Mouse (Mus musculus) kidney, adult 2 months (tissue): ENCODE data around the gene Il10rb. TPM values are rescaled to one million over a fixed set of nuclear protein-coding genes. Genes with fewer than 3 reads are reported as not detected.

Source experiments
- DNase-seq: peaks from one replicate; pipeline ENCODE4 v3.0.0; 2021
- H3K27ac ChIP-seq: fragments of 200-500 bp; 2 replicates; pipeline ENCODE4 v1.5.1; 2012; ENCODE audit warnings: low read depth, low read length, control low read depth, inconsistent platforms; ENCODE audit not compliant: insufficient read depth
- H3K27me3 ChIP-seq: fragments of 200-500 bp; replicated peaks from 2 replicates; pipeline ENCODE4 v1.6.1; 2012; ENCODE audit warnings: mild to moderate bottlenecking, moderate library complexity, low read length, inconsistent platforms; ENCODE audit not compliant: control insufficient read depth, insufficient read depth
- H3K36me3 ChIP-seq: fragments of 200-500 bp; 2 replicates; pipeline ENCODE4 v1.6.1; 2012; ENCODE audit warnings: mild to moderate bottlenecking, moderate library complexity, low read length, inconsistent platforms; ENCODE audit not compliant: control insufficient read depth, insufficient read depth
- H3K4me1 ChIP-seq: fragments of 200-500 bp; 2 replicates; pipeline ENCODE4 v1.6.1; 2011; ENCODE audit warnings: low read length; ENCODE audit not compliant: control insufficient read depth, insufficient read depth
- H3K4me3 ChIP-seq: fragments of 200-500 bp; 2 replicates; pipeline ENCODE4 v1.5.1; 2011; ENCODE audit warnings: mild to moderate bottlenecking, low read depth, low read length, control low read depth; ENCODE audit not compliant: insufficient read depth
- CTCF ChIP-seq: fragments of 200-500 bp; conservative IDR thresholded peaks from 2 replicates; pipeline ENCODE4 v1.5.1; 2011; ENCODE audit warnings: low read depth, mild to moderate bottlenecking, control low read depth, low read length, moderate library complexity, mixed read lengths; ENCODE audit not compliant: insufficient read depth, insufficient read length
- POLR2A ChIP-seq: fragments of 200-500 bp; IDR thresholded peaks from one replicate; pipeline ENCODE4 v1.6.1; 2011; ENCODE audit warnings: low read depth, low read length, control low read depth
- WGBS: fragments of 180-500 bp; shearing (Covaris S2); methylation state at CpG from one replicate; pipeline ENCODE4 v1.1.7; 2018; 5-methylcytosine and 5-hydroxymethylcytosine counted together
- polyA plus RNA-seq: library from polyadenylated mRNA; depleted of rRNA; stranded (reverse); fragments of >200 nt; gene quantifications from 2 replicates; pipeline ENCODE4 v1.2.3, GENCODE M21; 2012

Gene Il10rb
- polyA plus RNA-seq, 1 experiment, result 66.0 TPM

GRCm38 (mm10) chr16:91394826-91395410 lies 11.0 kb upstream of the Il10rb start:
- TF ChIP-seq CTCF (no peak), POLR2A (no peak)
- peaks cover 2% of the 10 kb centered on the region; the same call in 1 of the 2 replicates for H3K36me3 ChIP-seq
- H3K4me1 ChIP-seq, result no peaks in the 10 kb centered on the region
- WGBS, result 53% methylated on average over 4 of the region's 4 CpGs
- no peaks in the 10 kb centered on the region for H3K27me3 ChIP-seq
- no peak overlapping the region for H3K27ac ChIP-seq
- no peak for DNase-seq
- H3K4me3 ChIP-seq, result no peak overlapping the region

DNA sequence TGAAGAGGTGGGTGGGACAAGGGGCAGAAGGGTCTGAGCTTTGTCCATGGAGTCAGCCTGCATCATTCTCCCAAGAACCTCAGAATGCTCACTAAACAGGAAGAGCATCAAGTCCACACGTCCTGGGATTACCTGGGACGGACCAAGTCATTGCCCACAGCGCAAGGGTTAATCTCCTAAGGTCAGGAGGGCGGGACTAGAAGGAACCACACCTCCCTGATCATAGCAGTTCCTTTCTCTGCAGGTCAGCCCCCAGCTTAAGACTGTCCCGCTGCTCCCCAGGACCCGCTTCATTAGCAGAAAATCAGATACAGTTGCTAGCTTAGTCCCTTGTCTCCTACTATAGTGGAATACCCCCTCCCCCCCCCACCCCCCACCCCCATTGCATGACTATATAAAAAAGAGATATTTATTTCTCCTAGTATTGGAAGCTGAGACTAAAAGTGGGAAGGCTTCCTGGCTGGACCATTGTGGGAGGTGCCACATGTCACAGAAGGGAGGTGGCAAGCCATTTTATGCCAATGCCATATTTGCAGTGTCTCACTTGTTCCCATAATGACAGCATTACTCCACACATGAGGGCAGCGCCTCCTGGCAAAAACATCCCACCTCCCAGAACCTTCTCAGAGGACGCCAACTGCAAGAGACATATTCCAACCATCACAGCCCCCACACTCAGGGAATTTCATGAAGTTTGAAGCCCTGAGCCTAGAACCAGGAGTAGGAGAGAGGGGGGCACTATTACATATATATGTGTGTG lies 10.2 kb upstream of the Il10rb start:
- 75% methylated on average over 8 of the region's 8 CpGs for WGBS
- peaks cover 2% of the 10 kb centered on the region; the same call in 1 of the 2 replicates for H3K36me3 ChIP-seq
- TF ChIP-seq POLR2A, result no peak
- TF ChIP-seq CTCF, result no peak

DNA sequence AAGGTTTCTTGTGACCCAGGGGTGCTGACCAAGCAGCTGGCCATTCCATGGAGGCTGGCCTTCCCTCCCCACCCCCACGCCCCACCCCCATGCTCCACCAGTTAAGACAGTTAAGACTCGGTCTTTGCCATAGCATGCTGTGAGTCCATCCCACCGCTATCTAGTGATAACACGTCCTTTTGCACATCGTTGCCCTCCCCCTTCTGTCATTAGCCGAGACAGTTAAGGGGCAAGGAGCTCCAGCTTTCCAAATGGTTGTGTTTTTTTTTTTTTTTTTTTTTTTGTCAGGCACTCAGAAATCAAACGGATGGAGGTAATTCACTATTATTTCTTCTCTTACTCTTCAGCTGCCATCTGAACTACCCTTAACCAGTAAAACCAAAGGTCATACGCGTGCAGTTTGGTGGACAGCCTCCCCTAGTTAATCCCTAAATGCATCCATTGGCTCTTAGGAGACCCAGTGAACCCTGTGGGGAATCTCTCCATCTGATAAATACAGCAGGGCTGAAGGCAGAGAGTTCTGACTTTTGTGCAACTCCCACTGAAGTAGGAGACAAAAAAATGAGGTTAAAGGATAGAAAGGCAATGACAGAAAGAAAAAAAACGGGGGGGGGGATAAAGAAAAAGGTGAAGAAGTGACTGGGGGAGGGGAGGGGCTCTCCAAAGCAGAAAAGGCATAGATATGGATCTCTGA lies 9.0 kb upstream of the Il10rb start:
- Histone ChIP-seq H3K4me1 (no peaks in the 10 kb centered on the region), H3K36me3 (no peaks in the 10 kb centered on the region; the same call in 1 of the 2 replicates), H3K4me3 (no peak overlapping the region), H3K27me3 (no peaks in the 10 kb centered on the region), H3K27ac (no peak overlapping the region)
- no peak for TF ChIP-seq CTCF
- no peak for TF ChIP-seq POLR2A
- DNase-seq, result no peak
- 72% methylated on average over 10 of the region's 10 CpGs for WGBS

More for the DNA sequence above, 10.2 kb upstream of the Il10rb start:
- H3K4me3 ChIP-seq, result no peak overlapping the region
- DNase-seq, result no peak
- no peak overlapping the region for H3K27ac ChIP-seq
- H3K27me3 ChIP-seq, result no peaks in the 10 kb centered on the region
- H3K4me1 ChIP-seq, result no peaks in the 10 kb centered on the region

DNA sequence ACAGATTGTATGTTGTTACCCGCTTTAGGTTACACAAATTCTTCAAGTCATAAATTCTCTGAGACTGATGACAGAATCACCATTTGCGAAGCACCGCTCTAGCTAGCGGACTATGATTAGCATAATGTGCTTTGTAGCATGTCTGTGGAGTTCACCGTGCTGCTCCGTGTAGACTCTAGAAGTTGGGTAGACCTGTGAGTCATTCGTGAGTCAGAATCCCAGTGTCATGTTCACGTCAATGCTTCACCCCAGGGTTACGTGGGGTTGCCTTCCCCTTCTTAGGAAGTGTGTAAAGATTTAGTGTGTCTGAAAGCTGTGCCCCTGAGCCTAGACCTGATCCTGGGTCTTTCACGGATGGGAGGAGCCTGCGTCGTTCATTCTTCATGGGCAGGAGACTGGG lies 7.9 kb upstream of the Il10rb start:
- H3K27ac ChIP-seq, result no peak overlapping the region
- H3K4me1 ChIP-seq, result no peaks in the 10 kb centered on the region
- H3K36me3 ChIP-seq, result no peaks in the 10 kb centered on the region
- no peak for DNase-seq
- 80% methylated on average over 12 of the region's 12 CpGs for WGBS
- no peaks in the 10 kb centered on the region for H3K27me3 ChIP-seq
- no peak for TF ChIP-seq CTCF
- TF ChIP-seq POLR2A, result no peak
- no peak overlapping the region for H3K4me3 ChIP-seq

DNA sequence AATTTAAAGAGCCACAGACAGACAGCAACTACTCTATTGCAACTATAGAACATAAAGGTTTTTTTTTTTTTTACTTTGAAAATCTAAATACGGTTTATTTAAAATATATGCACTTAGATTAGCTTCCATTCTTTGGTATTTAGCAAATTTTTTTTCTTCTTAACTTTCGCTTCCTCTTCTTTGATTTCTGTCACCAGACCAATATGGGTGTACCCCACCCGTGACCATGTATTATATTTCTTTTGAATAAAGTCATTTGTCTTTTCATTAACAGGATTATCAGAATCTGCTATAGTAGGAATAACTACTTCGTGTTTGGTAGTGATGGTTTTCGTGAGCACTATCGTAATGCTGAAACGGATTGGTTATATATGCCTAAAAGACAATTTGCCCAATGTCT lies 7.0 kb upstream of the Il10rb start:
- no peaks in the 10 kb centered on the region for H3K27me3 ChIP-seq
- 92% methylated on average over 7 of the region's 7 CpGs for WGBS
- no peaks in the 10 kb centered on the region for H3K4me1 ChIP-seq
- no peak overlapping the region for H3K4me3 ChIP-seq
- TF ChIP-seq POLR2A (no peak), CTCF (no peak)
- H3K27ac ChIP-seq, result no peak overlapping the region
- DNase-seq, result no peak
- H3K36me3 ChIP-seq, result no peaks in the 10 kb centered on the region

DNA sequence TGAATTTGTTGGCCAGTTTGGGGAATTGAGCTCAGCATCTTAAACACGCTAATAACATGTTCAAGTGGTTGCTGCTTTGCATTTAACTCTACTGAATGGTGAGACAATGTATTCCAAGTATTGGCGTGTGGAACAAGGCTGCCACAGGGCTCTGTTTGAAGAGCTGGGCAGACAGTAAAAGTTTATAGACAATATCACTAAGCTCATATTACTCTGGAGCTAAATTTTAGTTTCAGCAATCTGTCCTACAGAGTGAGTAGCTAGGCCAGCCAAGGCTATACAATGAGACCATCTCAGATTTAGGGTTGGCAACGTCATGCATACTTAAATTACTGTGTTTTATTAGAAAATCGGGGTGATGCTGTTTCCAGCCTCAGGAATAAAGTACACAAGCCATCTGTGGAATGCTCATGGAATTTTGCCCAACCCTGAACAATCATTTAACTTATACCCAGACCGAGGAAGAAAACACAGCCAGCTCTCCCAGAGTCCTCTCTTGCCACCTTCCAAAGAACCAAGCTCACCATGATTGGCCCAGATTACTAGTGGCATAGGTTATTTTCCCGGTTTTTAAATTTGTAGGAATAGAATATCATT lies 4.3 kb upstream of the Il10rb start:
- Histone ChIP-seq H3K27ac (no peak overlapping the region), H3K36me3 (no peaks in the 10 kb centered on the region), H3K4me3 (no peak overlapping the region), H3K27me3 (no peaks in the 10 kb centered on the region), H3K4me1 (no peaks in the 10 kb centered on the region; the same call in 1 of the 2 replicates)
- TF ChIP-seq POLR2A (no peak), CTCF (no peak)
- DNase-seq, result no peak
- WGBS, result 54% methylated on average over 6 of the region's 6 CpGs

DNA sequence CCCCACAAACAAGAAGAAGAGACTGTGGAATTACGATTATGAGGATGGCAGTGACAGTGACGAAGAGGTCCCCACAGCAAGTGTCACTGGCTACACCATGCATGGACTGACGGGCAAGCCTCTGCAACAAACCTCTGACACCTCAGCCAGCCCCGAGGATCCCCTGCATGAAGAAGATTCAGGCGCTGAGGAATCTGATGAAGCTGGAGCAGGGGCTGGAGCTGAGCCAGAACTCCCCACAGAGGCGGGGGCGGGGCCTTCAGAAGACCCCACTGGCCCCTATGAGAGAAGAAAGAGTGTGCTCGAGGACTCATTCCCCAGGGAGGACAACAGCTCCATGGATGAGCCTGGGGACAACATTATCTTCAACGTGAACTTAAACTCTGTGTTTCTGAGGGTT lies 2.2 kb upstream of the Il10rb start:
- WGBS, result 79% methylated on average over 9 of the region's 9 CpGs
- Histone ChIP-seq H3K27ac (no peak overlapping the region), H3K4me3 (no peak overlapping the region), H3K36me3 (no peaks in the 10 kb centered on the region), H3K4me1 (peaks cover 3% of the 10 kb centered on the region; the same call in 1 of the 2 replicates), H3K27me3 (no peaks in the 10 kb centered on the region)
- no peak for DNase-seq
- TF ChIP-seq POLR2A, result no peak
- no peak for TF ChIP-seq CTCF
